Mouse (Mus musculus): Measurements from ENCODE around the gene Ptpa. TPM values are rescaled to one million over a fixed set of nuclear protein-coding genes. Genes with fewer than 3 reads are reported as not detected.

Gene Ptpa
- total RNA-seq, 2 experiments from 2014 or later, result 95.1 to 101 TPM

DNA sequence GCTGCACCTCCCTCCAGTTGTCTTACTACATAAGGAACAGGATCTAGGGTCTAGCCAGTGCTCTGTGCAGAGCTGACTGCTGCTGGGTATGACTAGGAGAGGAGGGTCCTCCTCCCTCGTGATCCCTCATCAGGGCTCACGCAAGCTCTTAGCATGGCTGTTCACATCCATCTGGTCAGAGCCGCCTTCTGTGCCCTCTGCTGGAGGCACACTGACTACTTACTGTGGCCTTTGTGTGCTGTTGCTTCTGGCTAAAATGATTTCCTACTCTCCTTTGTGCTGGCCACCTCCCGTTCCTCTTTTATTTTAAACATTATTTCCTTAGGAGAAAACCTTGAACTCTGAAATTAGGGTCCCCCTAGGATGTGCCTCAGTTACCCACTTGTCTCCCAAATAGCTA lies 21.0 kb downstream of the Ptpa start:
- DNase-seq, result no peak

DNA sequence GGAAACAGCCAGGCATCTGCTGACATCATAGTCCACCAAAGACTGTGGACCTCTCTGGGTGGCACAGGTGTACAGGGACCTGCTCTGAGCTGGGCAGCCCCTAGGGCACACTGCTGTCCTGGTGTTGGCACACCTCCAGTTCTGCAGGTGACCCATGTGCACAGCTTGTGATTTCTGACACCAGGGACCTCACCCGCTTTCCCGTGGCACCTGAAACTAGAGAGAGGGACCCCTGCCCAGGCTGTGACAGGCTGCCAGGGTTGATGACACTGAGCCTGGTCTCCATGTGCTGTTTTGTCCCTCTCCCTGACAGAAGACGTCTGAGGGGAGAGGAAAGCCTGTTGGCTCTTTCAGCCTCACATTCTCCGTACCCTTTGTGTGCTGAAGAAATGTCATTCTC lies 22.0 kb downstream of the Ptpa start:
- DNase-seq, result no peak

DNA sequence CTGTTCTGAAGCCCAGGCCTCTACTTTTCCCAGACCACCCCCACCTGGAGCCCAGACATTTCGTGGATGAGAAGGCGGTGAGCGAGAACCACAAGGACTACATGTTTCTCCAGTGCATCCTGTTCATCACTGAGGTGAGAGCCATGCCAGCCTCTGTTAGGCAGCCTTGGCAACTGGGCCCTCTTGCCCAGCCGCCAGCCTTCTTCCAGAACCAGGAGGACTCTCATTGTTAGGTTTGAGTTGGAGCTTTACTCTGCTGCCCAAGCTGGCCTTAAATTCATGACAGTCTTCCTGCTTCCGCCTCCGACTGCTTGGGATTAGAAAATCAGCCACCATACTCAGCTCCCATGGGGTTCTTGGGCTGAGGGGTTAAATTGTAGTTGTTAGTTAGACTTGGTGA lies 23.8 kb downstream of the Ptpa start:
- DNase-seq, result no peak

DNA sequence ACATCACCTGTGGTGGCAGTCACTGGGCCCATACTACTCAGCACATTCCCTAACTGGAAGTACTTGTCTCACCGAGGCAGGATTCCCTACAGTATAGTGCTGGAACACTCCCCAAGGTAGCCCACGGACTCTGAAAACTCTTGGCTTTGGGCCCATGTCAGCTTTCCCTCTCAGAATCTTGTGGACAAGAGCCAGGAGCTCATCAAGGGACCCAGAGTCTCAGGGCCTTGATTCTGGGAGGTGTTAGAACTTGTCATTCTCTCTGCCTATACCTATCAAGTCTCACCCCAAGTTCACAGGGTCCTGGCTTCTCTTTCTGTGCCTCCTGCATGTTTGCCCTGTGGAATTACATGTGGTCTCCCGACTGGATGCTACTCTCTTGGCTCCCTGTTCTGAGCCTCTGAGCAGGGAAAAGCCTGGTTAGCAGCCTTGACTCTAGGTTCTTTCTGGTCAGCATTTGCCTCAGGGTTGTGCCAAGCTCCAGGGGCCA lies 24.4 kb downstream of the Ptpa start:
- DNase-seq, result no peak

DNA sequence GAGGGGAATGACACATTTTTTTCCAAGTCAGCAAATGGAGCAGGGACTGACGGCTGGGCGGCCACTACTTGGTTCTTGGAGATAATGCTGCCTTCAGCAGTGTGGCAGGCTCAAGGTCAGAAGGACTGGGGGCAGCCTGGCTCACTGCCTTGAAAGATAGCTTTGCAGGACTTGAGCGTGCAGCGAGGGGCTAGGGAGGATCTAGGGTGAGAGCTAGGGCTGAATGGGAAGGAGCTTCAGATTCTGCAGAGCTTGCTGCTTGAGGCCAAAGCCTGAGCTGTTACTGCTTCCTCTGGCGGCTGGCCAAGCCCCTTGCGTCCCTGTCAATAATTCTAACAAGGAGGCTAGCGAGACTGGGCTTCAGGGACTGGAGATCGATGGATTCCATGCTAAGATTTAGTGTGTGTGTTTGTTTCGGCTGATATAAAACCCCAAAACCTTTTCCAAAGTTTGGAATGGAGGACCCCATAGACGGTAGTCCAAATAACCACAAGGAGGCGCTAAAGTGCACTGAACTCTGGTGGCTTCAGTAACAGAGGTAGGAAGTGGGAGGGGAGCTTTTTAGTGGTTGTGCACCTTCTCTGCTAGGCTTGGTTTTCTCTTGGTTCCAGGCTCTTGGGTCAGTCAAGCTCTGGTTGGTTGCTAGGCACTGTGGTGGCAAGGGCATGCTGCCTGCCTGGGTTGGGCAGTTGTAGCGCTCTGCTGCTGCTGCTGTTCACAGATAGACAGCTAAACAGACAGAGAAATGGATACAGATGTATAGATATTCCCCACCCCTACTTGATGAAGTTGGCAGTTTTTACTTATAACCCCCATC lies 25.1 kb downstream of the Ptpa start:
- DNase-seq, result peak; percentile 72

DNA sequence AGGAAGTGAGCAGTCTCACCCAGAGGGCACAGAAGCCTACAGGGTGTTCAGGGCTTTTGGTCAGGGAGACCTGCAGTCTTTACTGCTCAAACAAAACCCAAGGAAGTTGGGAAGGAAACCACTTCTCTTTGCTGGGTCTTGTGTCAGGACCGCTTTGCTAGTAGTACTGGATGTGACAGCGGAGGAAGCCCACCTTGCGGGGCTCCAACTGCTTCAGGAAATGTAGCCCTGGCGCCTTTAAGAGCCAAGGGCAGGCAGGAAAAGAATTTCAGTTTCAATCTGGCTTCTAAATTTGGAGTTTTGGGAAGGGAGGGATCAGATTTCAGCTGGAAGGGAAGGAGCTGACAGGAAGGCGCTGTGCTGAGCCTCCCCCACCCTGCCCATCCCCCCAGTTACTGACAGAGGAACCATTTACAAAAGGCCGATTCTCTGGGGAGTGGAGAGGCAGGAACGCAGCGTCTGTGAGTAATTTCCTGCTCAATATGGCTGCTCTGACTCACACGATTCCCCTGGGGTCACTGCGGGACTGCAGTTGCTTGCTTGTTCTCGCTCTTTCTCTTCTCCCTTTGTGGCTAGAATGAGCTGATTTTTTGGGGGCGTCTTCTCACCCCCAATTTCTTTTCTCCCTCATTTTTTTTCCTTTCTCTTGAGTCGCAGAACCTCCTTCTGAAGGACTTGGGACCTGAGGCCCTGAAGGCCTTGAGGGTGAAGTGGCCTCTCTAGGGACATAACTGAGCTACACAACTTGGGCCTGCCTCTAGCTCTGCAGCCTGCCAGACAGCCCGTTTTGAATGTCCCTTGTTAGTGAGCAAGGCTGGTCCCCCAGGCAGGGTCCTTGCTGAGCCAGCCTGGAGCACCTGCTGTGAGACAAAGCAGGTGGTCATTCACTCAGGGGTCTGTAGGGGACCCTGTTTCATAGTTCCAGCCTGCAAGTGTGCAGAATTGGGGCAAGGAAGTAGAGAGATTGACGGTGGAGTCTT lies 26.0 kb downstream of the Ptpa start:
- DNase-seq, result peak; percentile 76

DNA sequence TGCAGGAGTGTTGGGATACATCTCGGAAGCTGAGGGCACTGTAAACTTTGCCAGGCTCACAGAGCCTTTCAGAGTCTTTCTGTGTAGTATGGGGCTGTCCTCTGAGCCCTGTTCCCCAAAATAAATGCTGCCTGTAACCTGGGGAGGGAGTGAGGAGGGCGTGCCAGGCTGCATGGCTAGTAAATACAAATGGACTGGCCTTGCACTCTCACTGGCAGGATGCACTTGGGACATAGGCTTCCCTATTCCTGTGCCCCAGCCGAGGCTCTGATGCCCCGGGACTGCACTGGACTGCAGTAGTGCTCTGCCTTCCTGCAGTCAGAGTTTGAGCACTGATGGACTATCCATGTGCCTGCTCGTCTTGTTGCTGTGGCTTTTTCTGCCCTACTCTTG lies 26.7 kb downstream of the Ptpa start:
- DNase-seq, result no peak

DNA sequence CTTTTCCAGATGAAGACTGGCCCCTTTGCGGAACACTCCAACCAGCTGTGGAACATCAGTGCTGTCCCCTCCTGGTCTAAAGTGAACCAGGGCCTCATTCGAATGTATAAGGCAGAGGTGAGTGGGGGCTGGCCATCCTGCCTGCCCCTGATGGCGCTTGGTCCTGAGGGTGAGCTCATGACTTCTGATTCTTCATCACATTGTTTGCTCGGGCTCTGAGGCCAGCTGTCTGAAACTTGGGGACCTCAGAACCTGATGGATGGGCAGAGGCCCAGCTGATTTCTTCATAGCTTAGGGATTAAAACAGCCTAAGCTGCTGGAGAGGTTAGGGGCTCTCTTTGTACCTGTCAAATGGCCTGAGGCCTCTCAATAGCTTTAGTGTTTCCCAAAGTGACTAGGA lies 27.4 kb downstream of the Ptpa start:
- no peak for DNase-seq

DNA sequence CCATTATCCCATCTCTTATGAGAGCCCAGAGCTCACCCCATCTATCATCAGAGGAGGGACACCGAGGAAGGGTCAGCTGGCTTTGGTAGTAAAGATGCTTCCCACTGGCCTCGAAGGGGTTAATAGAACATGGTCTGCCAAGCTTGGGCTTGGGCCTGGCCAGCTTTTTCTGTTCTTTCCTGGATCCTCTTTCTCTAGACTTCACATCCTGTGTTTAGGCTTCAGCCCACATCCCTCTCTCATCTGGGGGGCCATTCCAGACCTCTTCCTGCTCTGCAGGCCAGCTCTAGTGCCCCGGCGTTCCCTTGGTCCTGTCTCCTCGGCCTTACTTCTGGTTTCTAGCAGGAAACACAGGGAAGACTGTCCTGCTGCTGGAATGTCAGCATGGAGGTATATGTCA lies 28.2 kb downstream of the Ptpa start:
- DNase-seq, result no peak

DNA sequence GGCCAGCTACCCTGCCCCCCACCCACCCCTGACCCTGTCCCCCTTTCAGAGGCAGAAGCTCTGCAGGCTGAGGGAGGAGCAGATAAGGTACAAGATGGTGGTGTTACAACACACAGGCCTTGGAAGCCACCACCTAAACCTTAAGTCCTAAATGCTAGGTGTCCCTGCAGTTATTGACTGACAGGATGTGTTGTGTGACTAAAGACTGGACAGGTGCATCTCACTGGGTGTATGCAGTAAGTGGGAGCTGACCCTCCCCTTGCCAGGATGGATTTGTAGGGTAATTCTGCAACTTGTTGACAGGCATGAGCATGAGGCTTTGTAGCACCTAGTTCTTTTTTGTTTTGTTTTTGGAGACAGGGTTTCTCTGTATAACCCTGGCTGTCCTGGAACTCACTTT lies 28.6 kb downstream of the Ptpa start:
- DNase-seq, result no peak

DNA sequence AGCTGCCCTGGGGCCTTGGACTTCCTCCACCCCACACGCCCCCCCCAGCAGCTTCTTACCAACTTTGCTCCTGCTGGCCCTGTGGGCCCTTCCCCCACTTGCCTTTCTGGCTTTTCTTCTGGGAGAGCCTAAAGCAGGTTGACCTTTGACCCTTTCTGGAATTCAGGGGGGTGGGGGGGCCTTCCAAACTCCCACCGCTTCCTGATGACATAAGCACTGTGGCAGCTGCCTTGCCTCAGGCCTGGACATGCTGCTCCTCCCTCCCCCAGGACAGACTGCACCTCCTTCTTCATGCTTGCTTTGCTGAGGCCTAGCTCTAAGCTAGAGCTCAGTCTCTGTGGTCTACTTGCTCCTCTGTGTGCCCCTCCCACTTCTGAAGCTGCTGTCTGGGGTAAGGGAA lies 29.5 kb downstream of the Ptpa start:
- DNase-seq, result no peak

DNA sequence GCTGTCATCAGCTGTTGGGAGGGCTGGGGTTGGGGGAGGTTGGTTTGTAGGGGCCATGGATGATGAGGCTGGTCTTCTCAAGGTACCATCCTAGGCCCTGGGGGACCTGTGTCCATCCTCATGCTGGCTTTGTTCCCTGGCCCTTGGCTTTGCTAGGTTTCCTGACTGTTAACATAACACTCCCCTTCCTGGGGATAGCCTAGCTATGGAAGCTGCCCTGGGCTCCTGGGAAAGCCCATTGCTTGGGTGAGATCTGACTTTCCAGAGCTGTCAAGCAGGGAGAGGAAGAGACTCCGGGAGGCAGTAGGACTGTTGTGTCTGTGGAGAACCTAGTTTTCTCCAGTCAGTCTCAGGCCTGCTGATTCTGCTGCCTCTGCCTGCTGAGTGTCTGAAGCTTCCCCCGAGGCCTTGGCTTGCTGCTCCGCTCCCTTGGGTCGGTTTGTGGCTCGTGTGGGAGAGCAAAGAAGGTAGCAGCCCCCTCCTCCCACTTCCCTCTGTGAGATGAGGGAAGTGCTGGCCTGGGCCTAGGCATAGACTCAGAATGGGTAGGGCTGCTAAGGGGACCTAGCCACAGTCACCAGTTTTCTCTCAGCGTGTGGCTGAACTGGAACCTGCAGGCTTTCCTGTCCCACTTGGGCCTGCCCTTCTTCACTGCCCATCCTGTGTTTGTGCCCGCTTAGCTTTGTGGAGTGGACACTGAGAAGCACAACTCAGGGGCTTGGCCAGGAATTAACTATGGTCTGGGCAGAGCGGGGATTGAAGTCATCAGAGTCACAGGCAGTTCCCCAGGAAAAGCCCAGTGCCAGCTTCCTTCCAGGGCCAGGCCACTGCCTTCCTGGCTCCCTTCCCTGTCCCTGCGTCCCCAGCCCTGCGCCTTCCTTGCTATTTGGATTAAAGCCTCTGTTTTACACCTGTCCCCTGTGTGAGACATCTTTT lies 31.3 kb downstream of the Ptpa start:
- no peak for DNase-seq

DNA sequence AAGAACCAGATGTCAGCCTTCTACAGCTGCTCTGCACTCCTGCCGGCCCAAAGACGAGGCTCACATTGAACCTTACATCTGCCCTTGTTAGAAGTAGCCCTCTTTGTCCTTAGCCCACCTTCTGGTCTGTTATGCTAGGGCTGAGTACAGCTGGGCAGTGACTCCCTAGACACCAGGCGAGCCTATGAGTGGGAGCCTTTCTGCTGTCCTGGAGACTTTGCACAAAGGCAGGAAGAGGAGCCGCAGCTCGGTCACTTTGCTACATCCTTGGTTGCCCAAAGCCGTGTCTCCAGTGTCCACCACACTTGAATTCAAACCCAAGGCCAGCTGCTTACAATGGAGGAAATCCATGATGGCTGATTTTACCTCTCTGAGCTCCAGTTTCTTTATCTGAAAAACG lies 32.5 kb downstream of the Ptpa start:
- no peak for DNase-seq

DNA sequence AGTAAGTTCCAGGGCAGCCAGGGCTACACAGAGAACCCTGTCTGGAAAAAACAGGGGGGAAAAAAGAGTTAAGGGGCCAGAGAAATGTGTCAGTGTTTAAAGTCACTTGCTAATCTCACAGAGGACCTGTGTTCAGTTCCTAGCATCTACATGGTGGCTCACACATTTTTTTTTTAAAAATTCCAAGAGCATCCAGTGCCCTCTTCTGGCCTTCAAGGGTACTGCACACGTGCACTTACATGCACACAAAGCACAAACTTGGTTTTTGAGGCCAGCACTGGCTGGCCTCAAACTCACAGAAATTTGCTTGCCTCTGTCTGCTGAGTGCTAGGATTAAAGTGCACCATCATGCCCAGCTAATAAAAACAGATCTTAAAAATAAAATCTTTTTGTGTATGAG lies 34.7 kb downstream of the Ptpa start:
- DNase-seq, result no peak

DNA sequence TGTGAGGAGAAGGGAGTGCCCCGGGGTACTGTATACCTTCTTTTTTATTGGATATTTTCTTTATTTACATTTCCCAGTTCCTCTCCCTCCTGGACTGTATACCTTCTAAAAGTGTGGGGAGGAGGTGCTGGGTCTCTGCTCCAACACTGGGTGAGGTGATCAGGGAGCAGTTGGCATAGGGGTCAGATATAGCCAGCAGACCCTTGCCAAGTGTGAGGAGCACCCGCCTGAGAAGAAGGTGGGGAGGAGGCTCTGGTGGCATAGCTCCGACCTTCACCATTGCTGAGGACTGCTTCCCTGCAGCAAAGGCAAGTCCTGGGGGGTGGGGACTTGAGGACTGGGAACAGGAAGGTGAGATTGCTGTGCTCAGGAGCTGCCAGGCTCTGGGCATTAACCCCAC lies 35.7 kb downstream of the Ptpa start:
- DNase-seq, result no peak

DNA sequence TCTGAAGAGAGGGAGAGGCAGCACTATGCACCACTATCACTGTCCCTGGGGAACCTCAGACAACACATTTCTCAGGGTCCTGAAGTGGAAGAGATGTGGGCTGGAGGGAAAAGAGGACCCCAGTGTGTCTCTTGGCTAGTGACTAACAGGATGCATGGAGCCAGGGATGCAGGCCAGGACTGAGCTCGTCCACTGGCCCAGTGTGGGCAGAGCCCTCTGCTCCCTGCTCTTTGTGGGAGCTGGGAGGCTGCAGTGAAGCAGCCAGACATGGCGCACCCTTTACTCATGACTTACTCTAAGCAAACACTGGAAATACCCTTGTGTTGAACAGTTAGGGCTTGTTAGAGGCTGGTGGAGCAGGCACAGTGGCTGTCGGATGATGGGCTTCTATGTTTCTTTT lies 37.7 kb downstream of the Ptpa start:
- DNase-seq, result no peak

DNA sequence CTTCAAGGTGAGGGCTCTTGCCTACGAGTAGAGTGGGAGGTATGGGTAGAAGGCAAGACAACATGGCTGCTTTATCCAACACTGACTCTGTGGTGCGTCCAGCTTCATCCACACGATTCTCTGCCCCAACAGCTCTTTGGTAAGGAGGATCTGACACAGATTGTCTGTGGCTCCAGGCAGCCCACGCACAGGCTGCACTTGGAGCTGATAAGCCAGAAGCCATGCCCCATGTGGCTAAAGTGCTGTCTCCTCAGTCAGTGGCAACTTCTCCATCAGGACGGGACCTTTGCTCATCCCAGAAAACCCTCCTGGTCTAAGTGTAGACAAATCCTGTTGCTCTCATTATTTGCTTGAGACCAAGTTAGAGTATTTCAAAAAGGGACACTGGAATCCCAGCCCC lies 38.7 kb downstream of the Ptpa start:
- no peak for DNase-seq

DNA sequence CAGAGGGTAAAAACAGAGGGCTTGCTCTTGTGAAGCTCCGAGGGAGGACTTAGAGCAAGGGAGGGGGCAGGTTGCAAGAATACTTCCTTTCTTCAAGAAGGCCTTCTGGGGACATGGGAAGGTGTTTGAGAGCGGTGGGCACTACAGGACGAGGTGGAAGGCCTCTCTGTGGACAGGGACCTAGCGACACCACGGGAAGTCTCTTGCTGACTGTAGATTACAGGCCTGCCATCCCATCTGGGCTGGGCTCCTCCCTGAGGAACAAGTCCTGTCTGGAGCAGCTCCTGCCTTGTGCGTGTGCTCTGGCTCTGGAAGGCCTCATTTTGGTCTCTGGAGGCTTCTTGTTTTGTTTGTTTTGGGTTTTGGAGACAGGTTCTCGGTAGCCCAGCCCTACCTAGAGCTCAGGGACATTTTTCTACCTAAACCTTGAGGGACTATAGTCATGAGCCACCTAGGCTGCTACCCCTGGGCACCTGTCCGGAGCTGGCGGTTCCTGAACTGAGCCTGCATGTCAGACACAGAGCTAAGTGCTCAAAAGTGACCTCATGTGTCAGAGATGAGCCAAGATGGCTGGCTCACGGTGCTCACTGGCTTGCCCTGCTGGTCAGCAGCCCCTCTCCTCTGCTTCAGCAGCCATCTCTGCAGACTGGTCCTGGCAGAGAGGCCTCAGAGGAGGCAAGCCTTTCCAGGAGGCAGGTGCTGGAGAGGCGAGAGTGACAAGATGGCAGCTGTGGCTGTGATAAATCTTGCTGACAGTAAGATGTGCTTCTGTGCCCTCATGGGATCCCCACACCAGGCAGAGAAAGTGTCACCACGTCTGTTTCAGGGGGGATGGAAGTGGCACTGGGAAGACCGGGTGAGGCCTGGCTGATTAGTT lies 40.5 kb downstream of the Ptpa start:
- DNase-seq, result no peak

DNA sequence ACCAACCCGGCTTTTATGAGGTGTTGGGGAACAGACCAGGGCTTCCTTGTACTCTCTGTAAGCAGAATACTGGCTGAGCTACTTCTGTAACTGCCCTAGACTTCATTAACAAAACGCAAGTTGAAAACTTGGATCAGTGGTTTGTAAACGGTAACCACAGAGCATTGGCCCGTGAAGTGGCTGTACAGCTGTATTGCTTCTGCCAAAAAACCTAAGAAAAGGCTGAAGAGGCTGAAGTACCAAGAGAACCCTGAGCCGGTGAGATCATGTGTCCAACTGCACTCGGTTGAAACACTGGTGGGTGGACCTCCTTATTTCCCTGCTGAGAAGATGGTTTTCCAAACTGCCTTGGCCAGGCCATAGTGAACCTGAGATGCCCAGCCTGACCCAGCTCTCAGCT lies 42.5 kb downstream of the Ptpa start:
- DNase-seq, result no peak

DNA sequence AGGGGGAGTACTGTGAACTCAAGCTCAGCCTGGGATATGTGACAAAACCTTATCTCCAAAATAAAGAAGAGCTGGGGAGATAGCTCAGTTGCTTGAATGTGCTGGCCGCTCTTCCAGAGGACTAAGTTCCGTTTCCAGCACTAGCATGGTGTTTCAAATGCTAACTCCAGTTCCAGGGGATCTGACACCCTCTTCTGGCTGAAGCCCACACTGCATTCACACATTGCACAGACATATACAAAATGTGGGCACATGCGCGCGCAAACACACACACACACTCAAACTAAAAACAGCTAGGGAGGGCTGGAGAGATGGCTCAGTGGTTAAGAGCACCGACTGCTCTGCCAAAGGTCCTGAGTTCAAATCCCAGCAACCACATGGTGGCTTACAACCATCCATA lies 43.4 kb downstream of the Ptpa start:
- DNase-seq, result no peak

DNA sequence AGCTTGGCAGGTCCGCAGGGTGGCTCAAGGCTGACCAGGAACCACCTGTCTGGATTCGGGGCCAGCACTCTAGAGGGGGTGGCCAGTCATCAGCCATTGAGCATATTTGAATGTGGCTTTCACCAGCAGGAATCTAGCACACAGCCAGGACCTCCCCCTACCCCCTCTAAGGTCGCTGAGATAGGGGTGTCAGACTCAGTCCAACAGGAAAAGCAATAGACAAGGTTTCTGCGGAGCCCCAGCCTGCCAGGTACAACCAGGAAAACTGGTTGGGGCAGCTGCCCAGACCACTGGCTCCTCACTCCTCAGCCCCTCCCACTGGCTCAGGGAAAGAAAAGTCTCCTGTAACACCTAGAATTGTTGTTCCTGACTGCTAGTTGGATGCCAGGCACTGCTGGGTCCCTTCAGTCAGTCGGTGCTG lies 47.5 kb downstream of the Ptpa start:
- DNase-seq, result no peak
